Mouse (Mus musculus): Measurements from ENCODE around the gene Rbm26. TPM values are rescaled to one million over a fixed set of nuclear protein-coding genes. Genes with fewer than 3 reads are reported as not detected.

Gene Rbm26
- polyA plus RNA-seq (2017; shearing (Covaris generic)), result 20.6 TPM

DNA sequence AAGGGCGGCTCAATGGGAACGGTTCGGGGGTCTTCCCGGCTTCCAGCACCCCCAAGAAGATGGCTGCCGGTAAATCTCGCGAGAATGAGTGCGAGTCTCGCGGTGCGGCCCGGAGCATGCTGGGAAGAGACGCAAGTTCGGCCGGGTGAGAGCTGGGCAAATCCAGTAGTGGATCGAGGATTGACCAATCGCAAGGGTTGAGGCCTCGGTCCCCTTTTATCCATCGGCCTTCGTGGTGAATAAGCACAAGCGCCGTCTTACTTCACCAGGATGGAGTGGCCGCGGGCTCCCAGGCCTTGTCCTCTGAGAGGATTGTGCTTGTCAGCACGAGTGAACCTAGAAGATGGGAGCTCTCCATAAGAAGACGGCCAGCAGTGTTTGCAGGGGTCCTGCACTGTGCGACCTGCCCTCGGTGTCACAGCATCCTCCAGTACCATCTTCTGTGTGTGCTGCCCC, at the start of gene Rbm26:
Gene Rbm26, minus strand, starts transcription at position 90 of the 456 bp plus-strand sequence.

Other genes with a start within 250 kb of the Rbm26 start
- gene Ndfip2, start 81.2 kb upstream of the Rbm26 start, polyA plus RNA-seq (2017; shearing (Covaris generic)), result 68.8 TPM